Comparison of ENCODE assay signal across 11 mouse cellular contexts in genomic region chr8:125996980-125997379, GRCm38 (mm10). TPM values are rescaled to one million over a fixed set of nuclear protein-coding genes. Genes with fewer than 3 reads are reported as not detected.
DNase-seq lines count a peak whose midpoint lies in the region; ATAC-seq and TF ChIP-seq lines count a peak whose summit lies in the region.
"Had no signal": no experiment of that assay in that cellular context is flagged by ENCODE, and none has a peak within 500 bp of the region (broad histone marks: within the 10 kb centered on the region; RNA-seq: fewer than 3 reads in every experiment).

No protein-coding gene starts in this region.

- H3K4me3 ChIP-seq in embryonic facial prominence, embryonic 12.5 days: peak overlapping the region; percentile 61
- H3K4me3 ChIP-seq in intestine, postnatal 0 days (ENCODE audit: low read depth, low read length): peak overlapping the region; percentile 56
- H3K4me3 ChIP-seq in midbrain, postnatal 0 days (ENCODE audit: low read depth, low read length): peak overlapping the region; percentile 57
- H3K4me3 ChIP-seq in liver, embryonic 11.5 days (ENCODE audit: low read depth, low read length): no peak overlapping the region

- WGBS in embryonic facial prominence, embryonic 12.5 days: 21% methylated on average over 6 of the region's 6 CpGs
- WGBS in intestine, postnatal 0 days: 21% methylated on average over 6 of the region's 6 CpGs
- WGBS in midbrain, postnatal 0 days: 36% methylated on average over 6 of the region's 6 CpGs
- WGBS in liver, embryonic 11.5 days: 27% methylated on average over 6 of the region's 6 CpGs

- H3K27ac ChIP-seq in embryonic facial prominence, embryonic 12.5 days: 0 out of 2 replicates have a peak overlapping the region, but pooled peaks have one; percentile 17
- H3K27ac ChIP-seq in intestine, postnatal 0 days (ENCODE audit: low read depth, low read length): peak overlapping the region; percentile 46; the same call in 1 of the 2 replicates
- no peak overlapping the region for H3K27ac ChIP-seq in midbrain, postnatal 0 days (ENCODE audit: low read depth, low read length)
- no peak overlapping the region for H3K27ac ChIP-seq in liver, embryonic 11.5 days (ENCODE audit: low read depth, low read length)

- TF ChIP-seq CTCF in intestine, postnatal 0 days (IDR thresholded peaks at IDR 0.05; ENCODE audit: low read depth): no peak
- no peak for TF ChIP-seq CTCF in midbrain, postnatal 0 days (IDR thresholded peaks at IDR 0.05)

- H3K4me2 ChIP-seq in embryonic facial prominence, embryonic 12.5 days (replicated peaks): peak overlapping the region; percentile 93
- H3K4me2 ChIP-seq in intestine, postnatal 0 days (replicated peaks; ENCODE audit: low read depth): peak overlapping the region; percentile 91
- H3K4me2 ChIP-seq in midbrain, postnatal 0 days (ENCODE audit: low read depth, low read length, poor library complexity, severe bottlenecking): peak overlapping the region; percentile 86
- no peak overlapping the region for H3K4me2 ChIP-seq in liver, embryonic 11.5 days
- H3K4me2 ChIP-seq: heart, embryonic 11.5 days had no signal

- H3K9me3 ChIP-seq in embryonic facial prominence, embryonic 12.5 days: no peaks in the 10 kb centered on the region
- no peaks in the 10 kb centered on the region for H3K9me3 ChIP-seq in intestine, postnatal 0 days (ENCODE audit: control insufficient read depth)
- no peaks in the 10 kb centered on the region for H3K9me3 ChIP-seq in midbrain, postnatal 0 days (ENCODE audit: low read length)
- H3K9me3 ChIP-seq in liver, embryonic 11.5 days (ENCODE audit: control insufficient read depth, low read length): no peaks in the 10 kb centered on the region

- peaks cover 29% of the 10 kb centered on the region for H3K4me1 ChIP-seq in embryonic facial prominence, embryonic 12.5 days
- 0 out of 2 replicates have a peak, but pooled peaks cover 9% of the 10 kb centered on the region for H3K4me1 ChIP-seq in intestine, postnatal 0 days (replicated peaks; ENCODE audit: control insufficient read depth, insufficient read depth, low read length)
- peaks cover 20% of the 10 kb centered on the region; the same call in 1 of the 2 replicates for H3K4me1 ChIP-seq in midbrain, postnatal 0 days (ENCODE audit: insufficient read depth, low read length)
- H3K4me1 ChIP-seq in liver, embryonic 11.5 days (replicated peaks; ENCODE audit: control insufficient read depth, insufficient read depth, low read length): no peaks in the 10 kb centered on the region

- H3K9ac ChIP-seq in embryonic facial prominence, embryonic 12.5 days: no peak overlapping the region
- H3K9ac ChIP-seq in intestine, postnatal 0 days (ENCODE audit: low read depth, low read length): no peak overlapping the region
- H3K9ac ChIP-seq in midbrain, postnatal 0 days (replicated peaks; ENCODE audit: low read length, poor library complexity, severe bottlenecking): 0 out of 2 replicates have a peak overlapping the region, but pooled peaks have one; percentile 8
- H3K9ac ChIP-seq in liver, embryonic 11.5 days (ENCODE audit: low read depth, low read length): no peak overlapping the region

- DNase-seq in kidney, adult 11 months: peak; percentile 21
- no peak for DNase-seq in kidney, postnatal 4 days
- no peak for DNase-seq in midbrain, postnatal 0 days (ENCODE audit: low spot score)
- no peak for DNase-seq in liver, embryonic 11.5 days (ENCODE audit: low spot score)
- no peak for DNase-seq in layer of hippocampus, postnatal 14 days (ENCODE audit: low spot score in 2 of 2)
- no peak for DNase-seq in retina, embryonic 14.5 days (ENCODE audit: low spot score)
- DNase-seq: liver had no signal

- no peak for ATAC-seq in embryonic facial prominence, embryonic 12.5 days (ENCODE audit: insufficient number of reproducible peaks, insufficient read depth, low FRiP score, low TSS enrichment)
- ATAC-seq in intestine, postnatal 0 days: no peak
- no peak for ATAC-seq in midbrain, postnatal 0 days (ENCODE audit: low FRiP score)
- ATAC-seq in liver, embryonic 11.5 days (replicated peaks; ENCODE audit: low FRiP score): no peak

- peaks cover 36% of the 10 kb centered on the region for H3K27me3 ChIP-seq in embryonic facial prominence, embryonic 12.5 days
- H3K27me3 ChIP-seq in intestine, postnatal 0 days (replicated peaks; ENCODE audit: control insufficient read depth, insufficient read depth, low read length): no peaks in the 10 kb centered on the region
- H3K27me3 ChIP-seq in midbrain, postnatal 0 days (ENCODE audit: insufficient read depth, low read length): no peaks in the 10 kb centered on the region
- peaks cover 56% of the 10 kb centered on the region for H3K27me3 ChIP-seq in liver, embryonic 11.5 days (replicated peaks; ENCODE audit: control insufficient read depth, insufficient read depth, low read length)

- H3K36me3 ChIP-seq in embryonic facial prominence, embryonic 12.5 days: no peaks in the 10 kb centered on the region
- H3K36me3 ChIP-seq in intestine, postnatal 0 days (ENCODE audit: control insufficient read depth, insufficient read depth): no peaks in the 10 kb centered on the region
- no peaks in the 10 kb centered on the region for H3K36me3 ChIP-seq in midbrain, postnatal 0 days (ENCODE audit: insufficient read depth, low read length)
- no peaks in the 10 kb centered on the region for H3K36me3 ChIP-seq in liver, embryonic 11.5 days (ENCODE audit: control insufficient read depth, insufficient read depth, low read length)

RNA-seq across cellular contexts. Expression of gene Kcnk1, which starts 2.0 kb away (rescaled TPM):
- polyA plus RNA-seq in embryonic facial prominence, embryonic 12.5 days (2016; fragmentation: Nextera tagmentation; extraction: Ambion mirVana): 23.2 and 23.8 TPM in 2 replicates
- 28.7 and 36.7 TPM in 2 replicates for polyA plus RNA-seq in intestine, postnatal 0 days (2015; fragmentation: Nextera tagmentation; extraction: Ambion mirVana)
- total RNA-seq in midbrain, postnatal 0 days (2014; rRNA removed): 35.7 and 52.1 TPM in 2 replicates
- polyA plus RNA-seq in midbrain, postnatal 0 days (2015; fragmentation: Nextera tagmentation; extraction: Ambion mirVana): 24.1 and 25.1 TPM in 2 replicates
- 1.9 and 2.1 TPM in 2 replicates for polyA plus RNA-seq in liver, embryonic 11.5 days (2014; fragmentation: Nextera tagmentation; extraction: Ambion mirVana)
- 10 to 100 TPM; 82.8 to 86.9 TPM for total RNA-seq in layer of hippocampus, postnatal 14 days (2021)
- total RNA-seq: CH12.LX had no signal

Comparison
In these comparisons a context has a peak if more than half of its experiments do, and no peak if none do; other contexts are left out.
1. H3K27ac ChIP-seq: peak in embryonic facial prominence, embryonic 12.5 days (single experiment) and intestine, postnatal 0 days (single experiment); none in midbrain, postnatal 0 days (single experiment) and liver, embryonic 11.5 days (single experiment).